Mouse (Mus musculus): ENCODE measurements at regions not wholly inside any gene's neighbourhood (a gene's known extent, or its start where the extent isn't known, plus 50 kb on each side); places are given as distances from the start of the nearest gene placed in this dataset.

- no peak for DNase-seq (ENCODE audit: low spot score in 2 of 2)
These were observed 88.7 kb downstream of the Edn3 start for GRCm38 (mm10) chr2:174848981-174849681.

GRCm38 (mm10) chr2:174850860-174851259 lies 90.4 kb downstream of the Edn3 start:
- no peak for DNase-seq (ENCODE audit: low spot score in 2 of 2)

- peak; percentile 94 for DNase-seq (ENCODE audit: low spot score in 2 of 2)
These were observed 91.3 kb downstream of the Edn3 start for GRCm38 (mm10) chr2:174851525-174852330.

DNA sequence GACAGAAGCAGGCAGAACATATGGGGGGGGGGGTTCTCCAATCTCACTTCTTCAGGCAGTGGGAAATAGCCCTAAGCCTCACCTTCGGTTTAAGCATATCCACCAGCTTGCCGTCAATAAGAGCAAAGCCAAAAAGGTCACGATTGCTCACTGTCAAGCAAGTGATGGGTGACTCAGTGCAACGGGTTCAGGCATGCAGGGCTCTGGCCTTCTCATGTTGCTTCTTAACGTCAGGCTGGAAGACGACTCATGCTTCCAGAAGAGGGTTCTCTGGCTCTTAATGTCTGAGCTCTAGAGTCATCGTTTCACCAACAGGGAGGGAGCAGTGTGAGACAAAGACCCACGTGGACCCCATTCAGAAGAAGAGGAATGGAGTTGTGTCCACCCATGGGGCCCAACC lies 93.4 kb downstream of the Edn3 start:
- no peak for DNase-seq (ENCODE audit: low spot score in 2 of 2)

DNA sequence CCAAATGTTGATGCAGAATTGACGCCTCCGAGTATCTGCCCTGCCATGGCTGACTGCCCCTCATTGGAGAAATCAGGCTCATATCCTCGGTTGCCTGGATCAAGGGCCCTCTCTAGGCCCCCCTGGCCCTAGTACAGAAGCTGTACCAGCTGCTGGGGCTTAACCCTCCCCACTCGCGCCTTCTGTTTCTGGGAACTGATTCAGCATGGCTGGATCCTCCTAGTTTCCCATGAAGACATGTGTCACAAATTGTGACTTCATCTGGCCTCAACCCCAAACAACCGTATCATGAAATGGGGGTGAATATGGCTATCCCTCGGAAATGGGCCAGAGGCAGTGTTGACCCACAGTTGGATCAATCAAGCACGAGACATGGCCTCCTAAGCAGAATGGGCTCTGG lies 95.1 kb downstream of the Edn3 start:
- no peak for DNase-seq (ENCODE audit: low spot score in 2 of 2)

DNA sequence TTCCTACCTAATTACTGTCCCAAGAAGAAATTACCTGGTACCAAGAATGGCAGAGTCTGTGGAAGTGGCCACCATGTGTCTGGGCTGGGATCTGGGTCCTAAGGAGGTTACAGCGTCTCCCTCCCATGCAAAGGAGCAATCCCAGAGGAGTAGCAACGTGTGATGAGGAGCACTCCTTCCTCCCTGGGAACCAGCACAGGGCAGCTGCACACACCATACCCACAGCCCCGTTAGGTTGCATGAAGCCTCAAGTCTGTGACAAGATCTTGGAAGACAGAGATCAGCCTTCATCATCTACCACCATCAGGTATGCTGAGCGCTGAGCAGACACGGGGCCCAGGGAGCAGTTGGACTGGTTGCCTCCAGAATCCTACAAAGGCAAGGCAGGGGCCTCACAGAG lies 95.7 kb downstream of the Edn3 start:
- no peak for DNase-seq (ENCODE audit: low spot score in 2 of 2)

GRCm38 (mm10) chr2:174858011-174858834 lies 97.8 kb downstream of the Edn3 start:
- peak; percentile 80 to 84 for DNase-seq (ENCODE audit: low spot score in 2 of 2)

DNA sequence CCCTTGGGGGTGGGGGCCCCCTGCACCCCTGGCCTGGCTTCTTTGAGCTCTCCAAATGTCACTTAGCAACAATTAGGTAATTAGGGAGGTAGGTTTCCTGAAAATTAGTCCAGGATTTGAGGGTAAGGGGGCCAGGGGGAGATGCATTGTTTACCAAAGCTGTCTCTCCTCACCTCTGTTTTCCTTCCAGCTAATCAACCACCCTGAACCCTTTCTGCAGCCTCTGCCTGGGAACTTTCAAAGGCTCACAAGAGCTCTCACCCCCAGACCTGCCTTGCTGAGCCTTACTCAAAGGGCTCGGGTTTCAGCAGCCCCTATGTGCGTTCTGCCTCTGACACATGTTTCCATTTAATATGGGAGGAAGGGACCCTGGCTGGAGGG lies 98.4 kb downstream of the Edn3 start:
- no peak for DNase-seq (ENCODE audit: low spot score in 2 of 2)

- DNase-seq (ENCODE audit: low spot score in 2 of 2): peak in 1 of 2 experiments; percentile 50
These were observed 99.1 kb downstream of the Edn3 start for GRCm38 (mm10) chr2:174859533-174859932.

DNA sequence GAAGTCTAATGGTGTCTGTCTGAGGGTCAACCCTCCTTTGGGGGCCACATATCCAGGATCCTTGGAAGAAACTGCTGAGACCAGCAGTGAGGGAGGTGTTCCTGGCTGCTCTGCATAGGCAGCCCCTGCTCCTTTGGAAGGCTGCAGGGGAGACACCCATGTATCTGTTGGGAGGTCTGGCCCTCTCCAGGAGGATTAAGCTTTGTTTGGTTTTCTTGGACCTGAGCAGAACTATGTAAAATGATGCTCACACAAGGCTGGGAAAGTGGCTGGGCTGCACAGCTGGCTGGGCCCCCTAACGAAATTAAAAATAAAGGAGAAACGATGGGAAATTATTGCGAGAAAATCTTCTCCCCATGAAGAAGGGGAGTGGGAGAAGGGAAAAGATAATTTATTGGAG lies 104.2 kb downstream of the Edn3 start:
- DNase-seq (ENCODE audit: low spot score in 2 of 2): no peak

DNA sequence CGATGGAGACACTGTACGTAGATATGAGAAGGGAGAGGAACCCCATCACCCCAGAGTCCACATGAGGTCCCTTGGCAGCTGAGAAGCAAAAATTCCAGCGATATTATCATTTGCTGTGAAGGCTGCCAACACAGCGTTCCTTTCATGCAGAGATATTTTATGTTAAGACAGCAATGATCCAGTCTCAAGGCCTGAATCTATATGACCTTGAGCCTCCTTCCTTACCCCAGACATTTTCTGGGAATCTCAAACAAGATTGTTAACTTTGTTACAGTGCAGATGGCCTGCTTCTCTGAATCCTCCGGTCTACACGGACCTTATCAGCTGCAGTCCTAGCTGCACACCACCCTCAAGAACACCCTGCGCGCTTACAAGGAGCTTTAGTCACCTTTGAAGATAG lies 106.1 kb downstream of the Edn3 start:
- no peak for DNase-seq (ENCODE audit: low spot score in 2 of 2)

DNA sequence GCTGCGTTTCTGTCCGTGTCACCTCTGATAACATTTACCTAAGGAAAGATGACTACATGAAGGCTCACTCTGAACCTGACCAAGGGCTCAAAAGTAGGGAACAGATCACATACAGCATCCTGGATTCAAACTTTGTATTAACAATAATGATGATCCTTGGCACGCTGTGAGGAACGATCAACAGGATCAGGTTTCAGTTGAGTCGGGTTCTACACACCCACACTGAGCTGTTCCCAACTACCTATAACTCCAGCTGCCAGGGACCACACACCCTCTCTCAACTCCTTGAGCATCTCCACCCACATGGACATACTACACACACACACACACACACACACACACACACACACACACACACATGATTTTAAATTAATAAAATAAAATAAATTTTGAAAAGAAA lies 107.0 kb downstream of the Edn3 start:
- no peak for DNase-seq (ENCODE audit: low spot score in 2 of 2)

GRCm38 (mm10) chr2:174868186-174868585 lies 107.8 kb downstream of the Edn3 start:
- no peak for DNase-seq (ENCODE audit: low spot score in 2 of 2)

DNA sequence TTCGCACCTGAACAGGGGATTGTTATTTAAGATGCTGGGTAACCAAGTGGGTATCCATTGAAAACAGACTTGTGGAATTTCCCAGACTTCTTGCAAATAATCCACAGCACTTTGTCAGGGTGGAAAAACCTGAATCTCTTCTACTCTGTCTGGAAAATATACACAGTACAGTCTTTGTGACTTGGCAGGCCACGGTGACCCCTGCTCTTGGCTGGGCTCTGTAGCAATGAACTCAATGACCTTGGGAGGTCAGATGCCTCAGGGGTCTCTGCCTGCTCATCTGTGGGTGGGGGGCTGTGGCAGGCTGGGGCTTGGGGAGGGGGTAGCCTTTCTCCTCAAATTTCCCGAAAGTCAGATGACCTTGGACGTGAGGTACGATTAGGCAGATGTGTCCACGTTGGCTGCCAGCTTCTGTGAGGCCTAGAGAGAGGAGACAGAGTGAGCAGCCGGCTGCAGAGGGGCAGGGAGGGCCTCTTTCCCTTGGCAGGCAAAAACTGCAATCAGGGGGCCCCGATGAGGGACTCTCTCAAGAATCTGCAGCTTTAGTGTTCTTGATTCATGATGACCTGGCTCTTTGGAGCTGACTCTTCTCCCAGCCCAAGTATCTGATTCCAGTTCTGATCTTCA lies 108.4 kb downstream of the Edn3 start:
- DNase-seq (ENCODE audit: low spot score in 2 of 2): no peak

GRCm38 (mm10) chr2:174870284-174870683 lies 109.9 kb downstream of the Edn3 start:
- DNase-seq (ENCODE audit: low spot score in 2 of 2): no peak

DNA sequence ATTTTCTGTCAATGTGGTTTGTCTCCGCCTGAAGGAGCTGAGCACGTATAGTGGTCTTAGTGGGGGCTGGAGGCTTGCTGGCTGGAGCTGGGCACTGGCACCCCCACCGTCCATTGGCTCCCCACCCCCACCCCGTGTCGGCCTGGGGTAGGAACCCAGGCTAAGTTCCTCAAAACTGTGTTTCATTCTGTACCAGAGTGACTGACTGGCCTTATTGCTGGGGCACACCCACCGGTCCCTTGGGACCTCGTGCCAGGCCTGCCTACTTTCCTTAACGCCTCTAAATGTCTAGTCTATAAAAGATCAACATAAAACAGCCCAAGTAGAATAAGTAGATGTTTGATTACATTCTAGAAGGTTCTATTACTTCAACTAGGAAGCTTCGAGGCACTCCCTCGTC lies 110.8 kb downstream of the Edn3 start:
- no peak for DNase-seq (ENCODE audit: low spot score in 2 of 2)

GRCm38 (mm10) chr2:174871844-174872243 lies 111.4 kb downstream of the Edn3 start:
- DNase-seq (ENCODE audit: low spot score in 2 of 2): no peak

- no peak for DNase-seq (ENCODE audit: low spot score in 2 of 2)
These were observed 116.5 kb downstream of the Edn3 start for GRCm38 (mm10) chr2:174876886-174877285.

- DNase-seq (ENCODE audit: low spot score in 2 of 2): no peak
These were observed 118.6 kb downstream of the Edn3 start for GRCm38 (mm10) chr2:174878979-174879378.

- no peak for DNase-seq (ENCODE audit: low spot score in 2 of 2)
These were observed 120.2 kb downstream of the Edn3 start for GRCm38 (mm10) chr2:174880659-174881058.

Measured in layer of hippocampus, postnatal 10 days (tissue).